Mouse (Mus musculus) stomach, postnatal 0 days (tissue): ENCODE measurements around the gene Sema6b. TPM values are rescaled to one million over a fixed set of nuclear protein-coding genes. Genes with fewer than 3 reads are reported as not detected.

Experiments
- ATAC-seq: fragments of 200-750 bp; cut with Nextera tagmentation; 2 replicates; pipeline ENCODE4 v1.8.0; 2017; ENCODE audit not compliant: low FRiP score, low TSS enrichment
- DNase-seq: peaks from one replicate; pipeline ENCODE4 v3.0.0-alpha.2; 2016; ENCODE audit warnings: low spot score
- H3K27ac ChIP-seq: fragments of 300-500 bp; sonication (generic); replicated peaks from 2 replicates; pipeline ENCODE4 v1.5.1; 2014; ENCODE audit warnings: mild to moderate bottlenecking, control low read depth
- H3K27me3 ChIP-seq: fragments of 300-500 bp; sonication (generic); 2 replicates; pipeline ENCODE4 v1.6.1; 2014; ENCODE audit warnings: low read length; ENCODE audit not compliant: control insufficient read depth, insufficient read depth
- H3K36me3 ChIP-seq: fragments of 300-500 bp; sonication (generic); 2 replicates; pipeline ENCODE4 v1.6.1; 2014; ENCODE audit warnings: low read length, mixed read lengths; ENCODE audit not compliant: control insufficient read depth, insufficient read depth
- H3K4me1 ChIP-seq: fragments of 300-500 bp; sonication (generic); replicated peaks from 2 replicates; pipeline ENCODE4 v1.6.1; 2014; ENCODE audit warnings: antibody characterized with exemption; ENCODE audit not compliant: control insufficient read depth, insufficient read depth
- H3K4me2 ChIP-seq: fragments of 300-500 bp; sonication (generic); replicated peaks from 2 replicates; pipeline ENCODE4 v1.6.1; 2014; ENCODE audit warnings: low read depth, mild to moderate bottlenecking, control low read depth, moderate library complexity
- H3K4me3 ChIP-seq: fragments of 300-500 bp; sonication (generic); 2 replicates; pipeline ENCODE4 v1.5.1; 2014; ENCODE audit warnings: low read depth, low read length, control low read depth
- H3K9ac ChIP-seq: fragments of 300-500 bp; sonication (generic); 2 replicates; pipeline ENCODE4 v1.6.1; 2014; ENCODE audit warnings: mild to moderate bottlenecking, low read length, control low read depth, mixed read lengths
- H3K9me3 ChIP-seq: fragments of 300-500 bp; sonication (generic); 2 replicates; pipeline ENCODE4 v1.6.1; 2016; ENCODE audit warnings: low read length; ENCODE audit not compliant: control insufficient read depth
- CTCF ChIP-seq: IDR thresholded peaks from 2 replicates; pipeline ENCODE4 v1.5.1; 2016; ENCODE audit warnings: antibody characterized with exemption, low read depth, mild to moderate bottlenecking, moderate library complexity
- EP300 ChIP-seq: optimal IDR thresholded peaks from 2 replicates; pipeline ENCODE3; 2016; ENCODE audit warnings: antibody characterized with exemption
- WGBS: fragments of 180-500 bp; shearing (Covaris S2); extraction: QIAGEN DNeasy Blood & Tissue Kit; methylation state at CpG from one replicate; pipeline ENCODE4 v1.1.7; 2014; 5-methylcytosine and 5-hydroxymethylcytosine counted together
- polyA plus RNA-seq: library from polyadenylated mRNA; unstranded; fragments of >200 nt; fragmentation: Nextera tagmentation; extraction: Ambion mirVana; gene quantifications from 2 replicates; pipeline ENCODE4 v1.2.1, GENCODE M21; 2015

Sema6b gene
- polyA plus RNA-seq, 1 experiment from 2014 or later: 0.39 TPM

DNA sequence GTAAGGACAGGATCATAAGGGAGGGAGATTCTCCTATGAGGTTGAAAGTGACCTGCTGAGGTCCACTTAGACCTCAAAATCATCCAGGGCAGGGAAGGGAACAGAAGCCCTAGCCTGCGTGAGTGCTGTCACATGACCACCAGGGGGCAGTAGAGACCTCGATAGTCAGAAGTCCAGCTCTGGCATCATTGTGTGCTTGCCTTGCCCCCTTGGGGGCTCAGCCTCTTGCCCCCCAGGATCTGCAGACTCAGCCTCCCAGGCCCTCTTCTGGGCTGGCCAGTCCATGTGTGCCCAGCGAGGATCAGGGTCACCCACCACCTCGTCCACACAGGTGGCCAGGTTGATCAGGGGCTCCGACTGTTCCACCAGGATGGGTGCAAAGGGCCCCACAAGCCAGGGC lies 28.3 kb downstream of the Sema6b start:
- DNase-seq: peak; percentile 69
- ATAC-seq: no peak
- TF ChIP-seq EP300: no peak
- peak; percentile 88 for TF ChIP-seq CTCF
- 53% methylated on average over 5 of the region's 5 CpGs for WGBS
- H3K36me3 ChIP-seq: no peaks in the 10 kb centered on the region
- H3K4me1 ChIP-seq: no peaks in the 10 kb centered on the region
- H3K27ac ChIP-seq: no peak overlapping the region
- H3K27me3 ChIP-seq: no peaks in the 10 kb centered on the region
- no peak overlapping the region for H3K4me3 ChIP-seq
- H3K9ac ChIP-seq: no peak overlapping the region
- no peak overlapping the region for H3K4me2 ChIP-seq
- no peaks in the 10 kb centered on the region for H3K9me3 ChIP-seq

DNA sequence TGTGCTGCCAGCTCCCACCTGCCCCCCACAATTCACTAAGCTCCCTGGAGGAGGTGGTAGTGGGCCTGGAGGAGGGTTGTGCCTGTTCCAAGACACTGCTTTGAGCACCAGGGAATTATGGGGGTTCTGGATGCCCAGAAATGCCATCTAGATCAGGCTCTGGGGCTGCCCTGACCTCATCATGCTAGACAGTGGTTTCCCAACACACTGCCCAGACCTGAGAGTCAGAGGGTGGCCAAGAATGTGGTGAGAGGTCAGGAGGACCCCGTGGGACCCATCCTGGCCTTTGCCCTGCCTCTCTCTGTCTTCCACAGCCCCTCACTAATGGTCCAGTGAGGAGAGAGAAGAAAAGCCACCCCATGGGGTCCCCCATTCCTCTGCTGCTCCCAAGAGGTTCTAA lies 29.1 kb downstream of the Sema6b start:
- H3K27me3 ChIP-seq: no peaks in the 10 kb centered on the region
- no peak overlapping the region for H3K4me3 ChIP-seq
- DNase-seq (no peak), ATAC-seq (no peak)
- no peaks in the 10 kb centered on the region for H3K36me3 ChIP-seq
- TF ChIP-seq CTCF (no peak), EP300 (no peak)
- no peak overlapping the region for H3K27ac ChIP-seq
- WGBS: 47% methylated on average over 1 of the region's 1 CpGs
- H3K4me2 ChIP-seq: no peak overlapping the region
- H3K9ac ChIP-seq: no peak overlapping the region
- no peaks in the 10 kb centered on the region for H3K9me3 ChIP-seq
- no peaks in the 10 kb centered on the region for H3K4me1 ChIP-seq

DNA sequence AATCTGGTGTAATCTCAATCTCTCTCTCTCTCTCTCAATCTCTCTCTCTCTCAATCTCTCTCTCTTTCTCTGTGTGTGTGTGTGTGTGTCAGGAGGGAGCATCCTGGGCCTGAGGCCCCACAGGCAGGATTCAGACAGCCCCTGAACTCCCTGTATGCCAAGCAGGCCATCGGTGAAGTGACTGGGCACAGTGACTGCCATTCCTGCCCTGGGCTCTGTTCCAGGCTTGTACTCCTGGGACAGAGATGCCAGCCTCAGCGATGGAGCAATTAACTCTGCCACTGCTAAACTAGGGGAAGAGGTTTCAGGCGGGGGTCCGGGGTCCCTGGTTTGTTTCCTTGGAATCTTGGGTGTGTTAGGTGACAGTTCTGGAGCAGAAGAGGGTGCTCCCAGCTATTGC lies 29.6 kb downstream of the Sema6b start:
- Histone ChIP-seq H3K9me3 (no peaks in the 10 kb centered on the region), H3K4me3 (no peak overlapping the region), H3K36me3 (no peaks in the 10 kb centered on the region), H3K4me1 (no peaks in the 10 kb centered on the region), H3K27ac (no peak overlapping the region), H3K27me3 (no peaks in the 10 kb centered on the region), H3K9ac (no peak overlapping the region), H3K4me2 (no peak overlapping the region)
- TF ChIP-seq EP300 (no peak), CTCF (no peak)
- WGBS: 70% methylated on average over 4 of the region's 4 CpGs
- DNase-seq (no peak), ATAC-seq (no peak)

DNA sequence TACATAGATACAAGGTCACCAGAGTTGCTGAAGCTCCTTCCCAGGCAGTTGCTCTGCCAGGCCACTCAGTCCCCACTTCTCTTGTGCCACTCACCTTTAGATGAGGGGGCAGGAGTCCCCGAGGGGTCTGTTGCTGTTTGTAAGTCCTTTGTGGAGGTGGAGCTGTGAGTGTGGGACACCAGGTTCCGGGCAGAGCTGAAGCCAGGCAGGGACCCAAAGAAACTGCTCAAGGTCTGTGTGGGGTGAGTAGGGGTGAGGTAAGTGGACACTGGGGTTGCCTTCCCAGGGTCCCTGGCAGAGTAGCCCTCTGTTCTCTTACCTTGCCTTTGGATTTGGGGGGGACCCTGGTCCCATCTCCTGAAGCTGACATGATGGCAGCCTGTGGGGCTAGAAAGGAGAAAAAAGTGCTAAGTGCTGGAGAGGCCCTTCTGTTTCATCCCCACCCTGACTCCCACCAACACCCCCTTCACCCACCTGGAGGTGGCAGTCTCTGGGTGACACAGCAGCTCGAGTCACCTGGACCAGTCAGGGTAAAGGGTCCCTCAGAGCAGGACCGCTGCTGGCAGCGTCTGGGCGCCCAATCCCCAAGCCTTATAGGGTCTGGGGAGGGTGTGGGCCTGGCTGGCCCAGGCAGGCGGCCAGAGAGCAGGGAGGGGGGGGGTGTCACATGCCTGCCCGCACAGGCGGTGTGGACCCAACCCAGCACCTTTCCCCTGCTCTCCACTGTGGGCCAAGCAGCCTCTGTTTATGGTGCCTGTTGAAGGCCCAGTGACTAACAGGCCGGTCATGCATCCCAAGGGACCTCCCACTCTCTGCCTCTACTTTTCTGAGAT lies 30.7 kb downstream of the Sema6b start, which contains the start of gene Plin4:
TSS of gene Plin4 (minus strand) at position 585 of the 833 bp plus-strand sequence.
- DNase-seq (peak; percentile 58), ATAC-seq (peak; percentile 73)
- Histone ChIP-seq H3K4me2 (peak within 1 kb of the TSS; percentile 31), H3K36me3 (no peaks in the 10 kb centered on the region), H3K9ac (peak within 1 kb of the TSS; percentile 38; the same call in 1 of the 2 replicates), H3K4me3 (peak within 1 kb of the TSS; percentile 15; the same call in 1 of the 2 replicates), H3K27ac (peak within 1 kb of the TSS; percentile 24; the same call in 1 of the 2 replicates), H3K9me3 (no peaks in the 10 kb centered on the region), H3K4me1 (no peaks in the 10 kb centered on the region), H3K27me3 (no peaks in the 10 kb centered on the region)
- no peak for TF ChIP-seq CTCF
- TF ChIP-seq EP300: no peak
- WGBS: 52% methylated on average over 7 of the region's 10 CpGs

DNA sequence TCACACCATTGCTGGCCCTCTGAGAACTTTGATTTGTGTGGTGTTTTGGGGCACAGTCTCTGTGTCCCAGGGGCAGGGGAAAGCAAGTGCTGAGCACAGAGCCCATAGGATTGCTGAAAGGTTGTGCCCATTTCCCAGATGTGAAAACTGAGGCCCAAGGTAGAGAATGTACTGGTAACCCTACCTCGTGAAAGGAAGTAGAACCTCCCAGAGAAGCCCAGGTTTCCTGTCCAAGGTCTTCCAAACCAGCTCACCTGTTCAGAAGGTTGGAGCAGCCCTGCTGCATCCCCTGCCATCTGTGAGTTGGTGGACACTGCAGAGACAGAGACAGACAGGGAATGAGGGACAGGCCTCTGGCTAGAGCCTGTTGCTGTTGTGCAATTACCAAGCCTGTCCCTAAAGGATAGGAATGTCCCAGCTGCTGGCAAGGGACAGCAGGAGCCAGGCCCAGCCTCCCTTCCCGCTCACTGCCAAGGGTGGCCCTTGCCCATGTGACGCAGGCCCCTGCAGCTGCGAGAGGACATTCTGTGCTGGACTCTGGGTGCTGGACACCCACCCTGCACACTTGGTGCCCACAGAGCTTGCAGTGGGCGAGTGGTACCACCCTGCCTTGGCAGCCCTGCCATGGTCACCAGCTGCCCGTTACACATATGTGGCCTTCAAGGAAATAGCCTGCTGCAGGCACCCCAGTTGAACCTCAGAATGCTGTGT lies 31.7 kb downstream of the Sema6b start:
- H3K4me1 ChIP-seq: no peaks in the 10 kb centered on the region
- DNase-seq (no peak), ATAC-seq (peak; percentile 12; the same call in 1 of the 2 replicates)
- no peaks in the 10 kb centered on the region for H3K27me3 ChIP-seq
- H3K4me3 ChIP-seq: peak overlapping the region; percentile 15; the same call in 1 of the 2 replicates
- H3K9ac ChIP-seq: no peak overlapping the region; the same call in 1 of the 2 replicates
- 73% methylated on average over 6 of the region's 6 CpGs for WGBS
- H3K36me3 ChIP-seq: no peaks in the 10 kb centered on the region; the same call in 1 of the 2 replicates
- TF ChIP-seq EP300 (no peak), CTCF (no peak)
- H3K4me2 ChIP-seq: peak overlapping the region; percentile 31; the same call in 1 of the 2 replicates
- no peaks in the 10 kb centered on the region for H3K9me3 ChIP-seq
- peak overlapping the region; percentile 24; the same call in 1 of the 2 replicates for H3K27ac ChIP-seq
